ENCODE assay signal across 8 mouse cellular contexts in the genomic region with DNA sequence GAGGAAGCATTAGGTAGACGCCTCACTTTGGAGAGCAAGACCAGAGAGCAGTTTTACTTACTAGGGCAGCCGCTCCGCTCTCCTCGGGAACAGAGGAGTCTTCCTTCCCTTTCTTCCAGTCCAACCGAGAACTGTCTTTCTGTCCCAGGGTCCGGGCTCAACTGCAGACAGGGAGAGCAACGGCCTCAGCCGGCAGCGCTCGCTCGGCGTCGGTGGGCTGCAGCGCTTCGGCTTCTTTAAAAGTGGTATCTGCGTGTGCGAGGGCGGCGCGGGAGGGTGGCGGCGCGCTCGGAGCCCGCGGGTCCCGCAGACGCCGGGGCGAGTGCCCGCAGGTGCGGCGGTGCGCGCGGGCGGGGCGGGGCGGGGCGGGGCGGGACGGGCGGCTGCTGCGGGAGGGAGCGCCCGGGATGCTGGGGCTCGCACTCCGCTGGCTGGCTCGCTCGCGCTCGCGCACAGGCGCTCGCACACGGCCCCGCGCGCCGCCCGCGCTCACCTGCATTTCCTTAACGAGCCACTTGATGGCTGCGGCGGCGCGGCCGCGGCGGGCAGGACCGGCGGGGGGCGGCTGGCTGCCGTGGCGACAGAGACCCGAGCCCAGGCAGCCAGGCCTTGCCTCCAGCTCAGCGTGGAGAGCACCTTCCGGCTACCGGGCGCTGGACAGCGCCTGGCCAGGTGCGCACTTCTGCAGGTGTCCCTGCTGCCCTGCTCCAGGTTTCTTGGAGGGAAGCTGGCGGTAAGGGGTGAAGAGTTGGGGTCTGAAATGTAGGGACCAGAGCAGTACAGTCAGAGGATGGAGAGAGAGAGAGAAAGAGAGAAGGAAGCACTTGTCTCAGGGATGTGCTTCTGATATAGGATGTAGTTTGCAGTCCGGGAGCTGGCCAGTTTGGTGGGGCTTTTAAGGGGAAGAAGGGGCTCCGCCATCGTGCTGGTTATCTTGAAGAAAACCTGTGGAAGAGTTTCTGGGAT. TPM values are rescaled to one million over a fixed set of nuclear protein-coding genes. Genes with fewer than 3 reads are reported as not detected.
DNase-seq lines count a peak whose midpoint lies in the region; ATAC-seq and TF ChIP-seq lines count a peak whose summit lies in the region.

A gene (minus strand): TSS at position 433 of the 966 bp plus-strand sequence.

- no peak for DNase-seq in lung, adult 18-20 months
- DNase-seq in cerebellum, adult 9-11 months = peak; percentile 27
- DNase-seq in frontal cortex, adult 2 months (ENCODE audit: extremely low spot score in 1 of 2, low spot score in 1 of 2) = peak in 1 of 2 experiments; percentile 73
- DNase-seq in kidney, postnatal 14 days = peak; percentile 10
- DNase-seq in liver, embryonic 13.5 days = no peak
- peak; percentile 73 for DNase-seq in right cerebral cortex, postnatal 25 days
- DNase-seq in thymus, adult 2 months = no peak

- under 1% methylated on average over 52 of the region's 86 CpGs for WGBS in lung, embryonic 15.5 days
- 2% methylated on average over 55 of the region's 86 CpGs for WGBS in liver, embryonic 13.5 days (ENCODE audit: insufficient replicate concordance)
- 9% methylated on average over 84 of the region's 86 CpGs for WGBS in thymus, adult 2 months

- peaks cover 4% of the 10 kb centered on the region; the same call in 1 of the 2 replicates for H3K4me1 ChIP-seq in lung, embryonic 15.5 days
- no peaks in the 10 kb centered on the region for H3K4me1 ChIP-seq in liver, embryonic 13.5 days (replicated peaks)
- no peaks in the 10 kb centered on the region for H3K4me1 ChIP-seq in thymus, adult 2 months (replicated peaks; ENCODE audit: control insufficient read depth, insufficient read depth, low read length)

- ATAC-seq in lung, embryonic 15.5 days (ENCODE audit: borderline replicate concordance, extremely low read depth, low FRiP score, low TSS enrichment) = peak; percentile 65
- ATAC-seq in liver, embryonic 13.5 days (ENCODE audit: low read depth) = no peak

- no peak within 1 kb of the TSS for H3K9ac ChIP-seq in lung, embryonic 15.5 days
- no peak within 1 kb of the TSS for H3K9ac ChIP-seq in liver, embryonic 13.5 days

- H3K36me3 ChIP-seq in lung, embryonic 15.5 days = no peaks in the 10 kb centered on the region
- H3K36me3 ChIP-seq in liver, embryonic 13.5 days = no peaks in the 10 kb centered on the region
- no peaks in the 10 kb centered on the region for H3K36me3 ChIP-seq in thymus, adult 2 months (ENCODE audit: control insufficient read depth, insufficient read depth, low read length)

- peak within 1 kb of the TSS; percentile 43 for H3K4me3 ChIP-seq in lung, embryonic 15.5 days
- H3K4me3 ChIP-seq in liver, embryonic 13.5 days (replicated peaks) = peak within 1 kb of the TSS; percentile 43
- no peak within 1 kb of the TSS for H3K4me3 ChIP-seq in thymus, adult 2 months (ENCODE audit: control insufficient read depth, insufficient read depth, low read length)

- no peak within 1 kb of the TSS for H3K27ac ChIP-seq in lung, embryonic 15.5 days
- H3K27ac ChIP-seq in liver, embryonic 13.5 days = no peak within 1 kb of the TSS
- no peak within 1 kb of the TSS for H3K27ac ChIP-seq in thymus, adult 2 months (ENCODE audit: control insufficient read depth, insufficient read depth, low read length)

- H3K9me3 ChIP-seq in lung, embryonic 15.5 days = no peaks in the 10 kb centered on the region
- H3K9me3 ChIP-seq in liver, embryonic 13.5 days (replicated peaks) = no peaks in the 10 kb centered on the region

- H3K4me2 ChIP-seq in lung, embryonic 15.5 days = peak within 1 kb of the TSS; percentile 80
- H3K4me2 ChIP-seq in liver, embryonic 13.5 days = peak within 1 kb of the TSS; percentile 54

- peaks cover 25% of the 10 kb centered on the region for H3K27me3 ChIP-seq in lung, embryonic 15.5 days
- peaks cover 25% of the 10 kb centered on the region for H3K27me3 ChIP-seq in liver, embryonic 13.5 days
- H3K27me3 ChIP-seq in thymus, adult 2 months (ENCODE audit: control insufficient read depth, insufficient read depth, low read length) = no peaks in the 10 kb centered on the region

- TF ChIP-seq CTCF in thymus, adult 2 months (IDR thresholded peaks at IDR 0.05; ENCODE audit: borderline replicate concordance, control insufficient read depth, extremely low read depth, insufficient read depth, low read length, poor library complexity) = no peak

- TF ChIP-seq POLR2A in thymus, adult 2 months (IDR thresholded peaks at IDR 0.05; ENCODE audit: control insufficient read depth, extremely low read depth, insufficient read depth, low read length, poor library complexity) = no peak

RNA-seq across cellular contexts. Expression of the gene that starts here (rescaled TPM):
- 14.5 and 15.9 TPM in 2 replicates for polyA plus RNA-seq in lung, embryonic 15.5 days (2015; fragmentation: Nextera tagmentation; extraction: Ambion mirVana)
- 102 and 104 TPM in 2 replicates for polyA plus RNA-seq in frontal cortex, adult 2 months (2012; rRNA removed)
- 1.8 and 2.1 TPM in 2 replicates for polyA plus RNA-seq in liver, embryonic 13.5 days (2015; fragmentation: Nextera tagmentation; extraction: Ambion mirVana)
- 0.97 and 1.0 TPM in 2 replicates for polyA plus RNA-seq in thymus, adult 2 months (2012; rRNA removed)

Comparison
In these comparisons a context has a peak if more than half of its experiments do, and no peak if none do; other contexts are left out.
1. DNase-seq: peak in cerebellum, adult 9-11 months (single experiment), kidney, postnatal 14 days (single experiment) and right cerebral cortex, postnatal 25 days (single experiment); none in lung, adult 18-20 months (0 of 2), liver, embryonic 13.5 days (single experiment) and thymus, adult 2 months (single experiment).